Mouse (Mus musculus) 3134 (cell line): Measurements from ENCODE around the gene Srarp.

Source experiments
- DNase-seq: peaks from one replicate; pipeline ENCODE4 v3.0.0-alpha.2; 2011; ENCODE audit warnings: low spot score; ENCODE audit not compliant: insufficient read length; ENCODE audit errors: extremely low read depth

Gene Srarp

DNA sequence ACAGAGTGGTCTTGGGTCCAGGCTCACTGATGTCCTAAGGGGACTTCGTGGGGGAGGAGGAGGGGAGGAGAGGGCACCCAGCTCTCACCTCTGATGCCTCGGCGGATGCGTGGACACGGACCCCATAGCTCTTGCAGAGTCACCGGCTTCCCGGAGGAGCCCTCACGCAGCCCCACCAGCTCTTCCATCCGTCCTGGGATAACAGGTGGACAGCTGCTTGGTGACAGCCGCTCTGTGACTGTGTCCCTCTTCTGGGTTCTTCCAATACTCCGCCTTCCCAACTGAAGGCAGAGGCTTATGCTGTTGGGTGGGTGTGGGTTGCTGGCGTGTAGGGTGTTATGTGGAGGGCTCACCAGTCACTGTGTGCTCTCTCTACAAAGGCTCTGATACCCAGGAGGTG is 38.0 kb downstream of the Srarp start:
- DNase-seq: no peak

DNA sequence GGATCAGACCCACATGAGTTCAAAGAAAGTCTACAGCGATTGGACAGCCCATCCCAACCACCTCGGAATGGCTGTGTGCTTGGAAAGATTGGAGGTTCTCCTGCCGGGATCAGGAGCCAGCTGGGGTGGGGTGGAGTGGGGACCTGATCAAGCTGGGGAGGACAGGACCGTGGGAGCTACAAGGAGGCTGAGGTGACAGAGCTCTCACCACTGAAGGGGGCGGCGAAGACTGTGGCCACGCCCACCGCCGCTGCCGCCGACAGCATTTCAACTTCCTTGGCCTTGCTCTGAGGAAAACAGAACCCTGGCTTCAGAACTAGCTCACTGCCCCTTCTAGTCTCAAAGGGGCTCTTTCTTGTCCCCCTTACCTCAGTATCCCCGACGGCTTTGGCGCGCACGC is 41.2 kb downstream of the Srarp start:
- DNase-seq: no peak

DNA sequence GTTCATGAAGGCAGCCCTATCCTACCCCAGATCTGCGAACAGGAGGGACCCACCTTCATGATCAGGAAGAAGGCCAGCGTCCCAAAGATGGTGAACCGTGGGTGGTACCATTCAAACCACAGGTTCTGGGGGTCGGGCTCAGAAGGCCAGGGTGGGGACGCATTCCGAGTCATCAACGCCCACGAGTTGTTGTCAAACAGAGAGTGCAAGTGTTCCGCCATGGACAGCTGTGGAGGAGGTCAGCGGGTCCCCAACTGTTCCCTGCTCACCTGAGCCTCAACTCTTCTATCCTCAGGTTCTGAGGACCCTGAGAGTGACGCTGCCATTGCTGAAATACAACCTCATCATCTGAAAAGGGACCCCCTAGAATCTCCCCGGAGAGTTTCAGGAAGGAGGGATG is 44.6 kb downstream of the Srarp start:
- DNase-seq: no peak

DNA sequence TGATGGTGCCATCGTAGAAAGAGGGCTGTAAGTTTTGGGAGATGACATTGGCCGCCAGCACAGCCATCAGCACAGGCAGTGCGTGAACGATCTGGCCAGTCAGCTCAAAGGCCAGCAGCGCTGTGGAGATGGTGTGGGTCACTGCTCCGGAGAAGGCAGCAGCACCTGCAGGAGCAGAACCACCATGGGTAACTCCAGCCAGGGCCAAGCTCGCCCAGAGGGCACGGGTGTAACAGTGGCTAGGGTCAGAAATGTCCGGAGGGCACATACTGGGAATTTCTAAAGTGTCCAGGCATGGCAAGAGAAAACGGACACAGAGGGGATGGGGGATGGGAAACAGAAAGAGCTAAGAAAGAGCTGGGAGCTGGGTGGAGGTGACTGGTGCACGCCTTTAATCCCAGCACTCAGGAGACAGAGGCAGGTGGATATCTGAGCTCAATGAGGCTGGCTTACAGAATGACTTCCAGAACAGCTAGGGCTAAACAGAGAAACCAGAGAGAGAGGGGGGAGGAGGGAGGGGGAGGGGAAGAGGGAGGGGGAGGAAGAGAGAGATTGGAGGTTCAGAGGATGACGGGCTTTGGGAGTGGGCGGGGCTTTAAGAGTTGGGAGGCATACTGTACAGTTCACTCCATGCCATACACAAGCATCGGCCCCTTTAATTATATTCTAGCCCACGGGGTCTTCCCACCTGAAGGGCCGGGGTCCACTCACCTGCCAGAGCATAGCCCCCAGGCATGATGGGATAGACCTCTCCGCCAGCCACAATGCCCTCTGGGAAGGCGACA is 46.3 kb downstream of the Srarp start:
- no peak for DNase-seq

DNA sequence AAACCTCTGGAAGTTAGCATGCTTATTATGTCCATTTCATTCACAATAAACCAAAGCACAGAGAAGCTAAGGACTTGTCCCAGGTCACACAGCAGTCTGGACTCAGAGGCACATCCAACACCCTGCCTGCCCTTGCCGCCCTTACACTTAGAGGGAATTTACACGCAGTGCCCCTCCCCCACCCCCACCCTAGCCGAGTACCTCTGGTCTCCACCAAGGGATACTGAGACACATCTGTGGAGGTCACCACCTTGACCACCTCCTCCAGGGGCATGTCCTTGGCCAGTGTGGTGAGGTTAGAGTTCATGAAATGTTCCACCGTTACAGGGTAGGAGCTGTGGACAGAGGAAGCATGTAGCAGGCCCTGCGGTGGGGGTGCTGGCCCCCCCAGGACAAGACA is 48.0 kb downstream of the Srarp start:
- no peak for DNase-seq

DNA sequence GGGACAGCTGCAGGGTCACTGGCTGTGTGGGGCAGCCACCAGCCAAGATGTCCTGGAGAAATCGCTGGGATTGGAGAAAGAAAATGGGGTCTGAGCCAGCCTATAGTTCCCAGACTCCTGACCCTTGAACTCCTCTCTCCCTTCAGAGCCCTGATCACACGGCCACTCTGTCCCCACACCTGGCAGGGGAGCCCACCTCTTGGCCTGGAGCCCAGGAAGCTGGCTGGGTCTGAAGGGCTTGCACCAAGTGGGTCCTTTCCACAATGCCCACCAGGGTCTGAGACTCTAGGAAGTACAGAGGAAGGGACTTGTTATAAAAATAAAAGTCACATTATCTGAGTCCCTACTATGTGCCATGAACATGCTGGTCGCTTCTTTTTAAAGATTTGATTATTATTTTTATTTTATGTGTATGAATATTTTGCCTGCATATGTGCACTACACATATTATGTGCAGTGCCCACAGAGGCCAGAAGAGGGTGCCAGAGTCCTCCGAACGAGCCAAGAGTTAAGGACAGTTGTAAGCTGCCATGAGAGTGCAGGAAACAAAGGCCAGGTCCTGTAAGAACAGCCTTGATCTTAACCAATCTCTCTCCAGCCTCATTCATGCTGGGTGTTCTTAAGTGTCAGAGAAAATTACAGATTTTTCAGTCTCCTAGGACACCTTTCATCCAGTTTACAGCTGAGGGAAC is 48.7 kb downstream of the Srarp start:
- DNase-seq: peak; percentile 36

DNA sequence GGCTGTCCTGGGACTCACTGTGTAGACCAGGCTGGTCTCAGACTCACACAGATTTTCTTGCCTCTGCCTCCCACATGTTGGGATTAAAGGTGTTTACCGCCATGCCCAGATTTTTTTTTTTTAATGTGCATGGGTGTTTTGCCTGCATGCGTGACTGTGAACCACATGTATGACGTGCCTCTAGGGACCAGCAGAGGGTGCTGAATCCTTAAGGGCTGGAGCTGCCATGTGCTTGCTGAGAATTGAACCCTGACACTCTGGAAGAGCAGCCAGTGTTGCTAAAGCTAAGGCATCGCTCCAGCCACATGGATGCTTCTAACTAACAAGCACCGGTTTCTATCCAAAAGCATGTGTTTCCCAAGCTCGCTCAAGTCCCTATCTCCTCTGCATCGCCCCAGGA is 49.8 kb downstream of the Srarp start:
- no peak for DNase-seq

DNA sequence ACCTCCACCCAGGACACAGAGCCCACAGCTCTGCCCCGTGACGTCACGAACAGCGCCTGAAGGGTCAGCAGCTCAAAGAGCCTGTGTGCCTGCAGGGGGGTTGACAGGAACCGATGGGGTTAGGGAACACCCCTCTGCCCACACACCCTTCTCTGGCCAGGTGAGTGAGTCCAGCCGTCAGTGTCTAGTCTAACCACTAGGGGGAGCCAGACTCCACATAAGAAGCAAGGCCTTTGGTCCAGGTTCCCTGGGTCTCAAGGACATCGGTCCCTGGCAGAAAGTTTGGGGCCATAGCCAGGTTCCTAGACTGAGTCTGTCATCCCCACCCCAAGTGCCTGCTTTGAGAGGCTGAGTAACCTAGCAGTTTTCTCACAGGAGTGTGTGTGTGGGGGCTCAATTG is 50.6 kb downstream of the Srarp start:
- DNase-seq: peak; percentile 72
